In genomic region chr2:146149206-146149974, GRCm38 (mm10) we compare ENCODE assay signal across 18 mouse cellular contexts.
"Had no signal": no experiment of that assay in that cellular context is flagged by ENCODE, and none has a peak within 500 bp of the region (broad histone marks: within the 10 kb centered on the region; RNA-seq: fewer than 3 reads in every experiment).

No protein-coding gene starts in this region.

- H3K27me3 ChIP-seq: liver, embryonic 13.5 days; neural tube, embryonic 12.5 days; neural tube, embryonic 15.5 days; stomach, embryonic 15.5 days had no signal

- H3K4me2 ChIP-seq: liver, embryonic 13.5 days; midbrain, embryonic 11.5 days; neural tube, embryonic 12.5 days; neural tube, embryonic 15.5 days; stomach, embryonic 15.5 days had no signal

- H3K4me1 ChIP-seq: liver, embryonic 13.5 days; neural tube, embryonic 12.5 days; neural tube, embryonic 15.5 days; stomach, embryonic 15.5 days had no signal

- H3K9ac ChIP-seq: liver, embryonic 13.5 days; neural tube, embryonic 12.5 days; neural tube, embryonic 15.5 days; stomach, embryonic 15.5 days had no signal

- H3K27ac ChIP-seq: layer of hippocampus, adult 2 months; left cerebral cortex, adult 2 months; liver, embryonic 13.5 days; neural tube, embryonic 12.5 days; neural tube, embryonic 15.5 days; stomach, embryonic 15.5 days had no signal

- DNase-seq: kidney, adult 9 months; kidney, postnatal 14 days; layer of hippocampus, adult 9-11 months; layer of hippocampus, postnatal 36 days; liver, embryonic 13.5 days; lung, adult 2 months; lung, postnatal 14 days; lung, postnatal 4 days; midbrain, embryonic 14.5 days; right cerebral cortex, postnatal 25 days; spleen, adult 18-20 months; thymus, postnatal 36 days had no signal

- H3K9me3 ChIP-seq: liver, embryonic 13.5 days; neural tube, embryonic 12.5 days; neural tube, embryonic 15.5 days; stomach, embryonic 15.5 days had no signal

- H3K4me3 ChIP-seq: layer of hippocampus, adult 2 months; left cerebral cortex, adult 2 months; liver, embryonic 13.5 days; neural tube, embryonic 12.5 days; neural tube, embryonic 15.5 days; stomach, embryonic 15.5 days had no signal

- H3K36me3 ChIP-seq: liver, embryonic 13.5 days; neural tube, embryonic 12.5 days; neural tube, embryonic 15.5 days; stomach, embryonic 15.5 days had no signal
